In the genomic region with DNA sequence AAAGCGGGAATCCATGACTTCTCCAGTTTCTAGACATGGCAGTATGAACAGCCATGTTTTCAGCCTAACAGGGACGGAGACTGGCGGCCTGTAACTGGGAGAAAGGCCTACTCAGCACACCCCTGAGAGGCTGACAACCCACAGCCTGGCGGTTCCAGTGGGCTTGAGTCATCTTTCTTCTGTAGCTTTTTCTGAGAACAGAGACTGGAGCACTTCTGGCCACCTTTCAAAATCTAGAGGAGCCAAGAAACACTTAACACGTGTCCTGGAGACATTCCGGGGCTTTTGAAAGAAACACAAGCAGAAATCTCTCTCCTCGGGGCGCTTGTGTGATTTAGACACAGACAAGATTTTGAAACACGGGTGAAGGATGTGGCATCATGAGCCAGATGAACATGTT, we compare ENCODE assay signal across 9 mouse cellular contexts.
DNase-seq lines count a peak whose midpoint lies in the region; ATAC-seq and TF ChIP-seq lines count a peak whose summit lies in the region.
"Had no signal": no experiment of that assay in that cellular context is flagged by ENCODE, and none has a peak within 500 bp of the region (broad histone marks: within the 10 kb centered on the region; RNA-seq: fewer than 3 reads in every experiment).

No protein-coding gene starts in this region.

- H3K4me2 ChIP-seq in lung, embryonic 14.5 days = no peak overlapping the region
- H3K4me2 ChIP-seq: neural tube, embryonic 12.5 days had no signal

- DNase-seq in lung, embryonic 14.5 days = peak; percentile 73
- no peak for DNase-seq in lung, adult 2 months
- peak; percentile 52 for DNase-seq in heart, postnatal 25 days (ENCODE audit: low spot score)
- DNase-seq in right cerebral cortex, postnatal 14 days = peak; percentile 28
- DNase-seq in cerebellum, adult 8-10 months = no peak
- no peak for DNase-seq in midbrain, embryonic 10.5 days (ENCODE audit: low spot score)

- peak overlapping the region; percentile 54; the same call in 1 of the 2 replicates for H3K27ac ChIP-seq in lung, embryonic 14.5 days (ENCODE audit: low read depth)
- H3K27ac ChIP-seq in embryonic fibroblast, embryonic 13.5 days (ENCODE audit: insufficient read depth, low read length) = peak overlapping the region; percentile 98
- no peak overlapping the region for H3K27ac ChIP-seq in midbrain, embryonic 10.5 days (replicated peaks)
- H3K27ac ChIP-seq: neural tube, embryonic 12.5 days had no signal

- no peak overlapping the region; the same call in 1 of the 2 replicates for H3K9ac ChIP-seq in lung, embryonic 14.5 days
- H3K9ac ChIP-seq: neural tube, embryonic 12.5 days had no signal

- no peaks in the 10 kb centered on the region for H3K9me3 ChIP-seq in lung, embryonic 14.5 days (ENCODE audit: low read depth, low read length)
- H3K9me3 ChIP-seq in midbrain, embryonic 10.5 days (replicated peaks) = no peaks in the 10 kb centered on the region
- H3K9me3 ChIP-seq: neural tube, embryonic 12.5 days had no signal

- intact Hi-C loops in heart, postnatal 25 days (cut with DNase I) = no loop called here

- H3K4me3 ChIP-seq in lung, embryonic 14.5 days (ENCODE audit: low read depth, low read length) = no peak overlapping the region
- no peak overlapping the region for H3K4me3 ChIP-seq in lung, adult 2 months (replicated peaks; ENCODE audit: extremely low read depth, low read depth, low read length)
- no peak overlapping the region for H3K4me3 ChIP-seq in embryonic fibroblast, embryonic 13.5 days (ENCODE audit: insufficient read depth, low read length)
- no peak overlapping the region for H3K4me3 ChIP-seq in midbrain, embryonic 10.5 days
- H3K4me3 ChIP-seq: neural tube, embryonic 12.5 days had no signal

- TF ChIP-seq CTCF in lung, embryonic 14.5 days (IDR thresholded peaks at IDR 0.05; ENCODE audit: low read depth) = no peak
- TF ChIP-seq CTCF in lung, adult 2 months (IDR thresholded peaks at IDR 0.05; ENCODE audit: insufficient read depth, low read length) = no peak
- no peak for TF ChIP-seq CTCF in embryonic fibroblast, embryonic 13.5 days (IDR thresholded peaks at IDR 0.05; ENCODE audit: borderline replicate concordance, insufficient read depth, low read length)

- no peaks in the 10 kb centered on the region for H3K36me3 ChIP-seq in lung, embryonic 14.5 days (ENCODE audit: insufficient read depth)
- no peaks in the 10 kb centered on the region for H3K36me3 ChIP-seq in midbrain, embryonic 10.5 days
- H3K36me3 ChIP-seq: neural tube, embryonic 12.5 days had no signal

- H3K27me3 ChIP-seq in lung, embryonic 14.5 days (ENCODE audit: insufficient read depth, low read length) = no peaks in the 10 kb centered on the region
- peaks cover 15% of the 10 kb centered on the region for H3K27me3 ChIP-seq in midbrain, embryonic 10.5 days (ENCODE audit: low read depth, poor library complexity, severe bottlenecking)
- H3K27me3 ChIP-seq: neural tube, embryonic 12.5 days had no signal

- WGBS in lung, embryonic 14.5 days = 54% methylated on average over 9 of the region's 9 CpGs
- 53% methylated on average over 9 of the region's 9 CpGs for WGBS in lung, adult 2 months
- WGBS in midbrain, embryonic 10.5 days = 88% methylated on average over 9 of the region's 9 CpGs

- no peak for ATAC-seq in lung, embryonic 14.5 days (ENCODE audit: insufficient read depth)
- no peak for ATAC-seq in activated CD4-positive, CD25-positive, alpha-beta regulatory T cell, adult 4 months

- TF ChIP-seq POLR2A in lung, adult 2 months (IDR thresholded peaks at IDR 0.05; ENCODE audit: borderline replicate concordance, extremely low read depth, low read depth, low read length) = no peak
- no peak for TF ChIP-seq POLR2A in embryonic fibroblast, embryonic 13.5 days (IDR thresholded peaks at IDR 0.05; ENCODE audit: low read depth, low read length)

- 0 out of 2 replicates have a peak, but pooled peaks cover 4% of the 10 kb centered on the region for H3K4me1 ChIP-seq in lung, embryonic 14.5 days (ENCODE audit: insufficient read depth)
- H3K4me1 ChIP-seq in lung, adult 2 months (ENCODE audit: control insufficient read depth, insufficient read depth, low read length) = no peaks in the 10 kb centered on the region
- H3K4me1 ChIP-seq in embryonic fibroblast, embryonic 13.5 days (ENCODE audit: control insufficient read depth, insufficient read depth, low read length) = peaks cover 16% of the 10 kb centered on the region
- peaks cover 29% of the 10 kb centered on the region for H3K4me1 ChIP-seq in midbrain, embryonic 10.5 days

Comparison
In these comparisons a context has a peak if more than half of its experiments do, and no peak if none do; other contexts are left out.
1. DNase-seq: peak in lung, embryonic 14.5 days (single experiment), heart, postnatal 25 days (single experiment) and right cerebral cortex, postnatal 14 days (single experiment); none in lung, adult 2 months (single experiment), cerebellum, adult 8-10 months (single experiment) and midbrain, embryonic 10.5 days (single experiment).